Mouse (Mus musculus) fibroblast of lung, adult 2 months (primary cell): ENCODE measurements around the gene Gm16451.
"Not testable (repeated sequence)": the region's sequence is repeated elsewhere in the genome, so short reads cannot be mapped to it uniquely, and the experiment has no call there.

ENCODE experiments used
- DNase-seq: peaks from one replicate; pipeline ENCODE4 v3.0.0-alpha.2; 2011; ENCODE audit warnings: low read depth

Gene Gm16451

DNA sequence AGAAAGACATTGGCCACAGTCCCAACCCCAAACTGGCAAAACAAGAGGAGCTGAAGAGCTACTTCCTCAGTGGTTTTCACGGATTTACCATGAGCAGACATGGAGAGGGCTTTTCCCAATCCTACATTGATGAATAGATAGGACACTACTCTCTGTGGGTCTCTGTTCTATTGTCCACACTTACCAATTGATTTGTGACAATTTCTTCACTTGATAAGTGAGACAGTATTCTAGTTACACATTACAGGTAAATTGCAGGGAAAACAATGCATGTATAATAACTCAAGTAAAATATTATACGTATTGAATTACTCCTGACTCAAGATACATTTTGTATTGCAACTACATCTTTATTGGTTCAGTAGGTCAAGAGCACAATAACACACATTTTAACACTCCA lies at the start of gene Gm16451:
Gm16451 (minus strand) TSS at position 101 of the 400 bp plus-strand sequence.
- DNase-seq = not testable (repeated sequence)

- not testable (repeated sequence) for DNase-seq
Observed at GRCm38 (mm10) chr7:22163935-22164334, 45.9 kb upstream of the Gm16451 start, which contains the start of gene Vmn1r142. Gene Vmn1r142, minus strand, starts transcription at chr7:22164035.

- DNase-seq = not testable (repeated sequence)
Observed at GRCm38 (mm10) chr7:22134641-22135040, 16.6 kb upstream of the Gm16451 start, which contains the start of gene Gm10666. Gene Gm10666, minus strand, starts transcription at chr7:22134741.

DNA sequence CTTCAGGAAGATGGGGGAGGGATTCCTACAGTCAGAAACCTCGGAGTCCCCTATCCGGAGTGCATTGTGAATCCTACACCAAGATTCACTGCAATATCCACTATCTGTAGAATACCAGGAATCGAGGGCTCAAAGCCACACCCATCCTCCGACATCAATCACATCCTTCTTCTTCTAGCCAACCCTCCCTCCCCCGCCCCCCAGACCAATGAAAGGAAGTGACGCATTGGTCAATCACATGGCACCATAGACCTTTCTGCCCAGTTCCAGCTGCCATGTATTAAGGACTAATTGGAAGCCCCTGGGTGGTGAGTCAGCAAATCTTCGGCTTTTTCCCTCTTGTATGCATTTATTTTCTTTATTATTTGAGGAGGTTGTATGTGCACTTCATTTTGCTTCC lies 49.3 kb downstream of the Gm16451 start, which contains the start of gene Vmn1r139:
Vmn1r139 (plus strand) TSS at position 301 of the 400 bp plus-strand sequence.
- DNase-seq = not testable (repeated sequence)
